Mouse (Mus musculus) sigmoid colon, adult 10 weeks (tissue): ENCODE measurements around the gene Asb15. TPM values are rescaled to one million over a fixed set of nuclear protein-coding genes. Genes with fewer than 3 reads are reported as not detected.

Experiments used
- polyA plus RNA-seq: library from polyadenylated mRNA; stranded (reverse); fragments of 350-450 nt; fragmentation: Illumina TruSeq; extraction: RNeasy Lipid Tissue Mini Kit (QIAGEN cat#74804); gene quantifications from one replicate; pipeline ENCODE4 v1.2.3, GENCODE M21; 2014; ENCODE audit warnings: low read depth, low replicate concordance

Gene Asb15
- not detected for polyA plus RNA-seq

GRCm38 (mm10) chr6:24528064-24528243 is at the start of gene Asb15:
TSS of gene Asb15 (plus strand) at chr6:24528144.

GRCm38 (mm10) chr6:24514552-24515284 is 13.2 kb upstream of the Asb15 start, which contains the start of gene Iqub:
TSS of gene Iqub (minus strand) at chr6:24515067.

GRCm38 (mm10) chr6:24527155-24528063 is 535 bp upstream of the Asb15 start, which contains the start of gene Ndufa5:
TSS of gene Ndufa5 (minus strand) at chr6:24528013.

GRCm38 (mm10) chr6:24597500-24597899 is 69.6 kb downstream of the Asb15 start, which contains the start of gene Lmod2:
TSS of gene Lmod2 (plus strand) at chr6:24597762.

Other genes with a start within 250 kb of the Asb15 start
- not detected for gene Iqub, start 13.1 kb upstream of the Asb15 start, polyA plus RNA-seq
- gene Ndufa5, start 131 bp upstream of the Asb15 start, polyA plus RNA-seq = 266 TPM
- not detected for gene Lmod2, start 69.6 kb downstream of the Asb15 start, polyA plus RNA-seq
- gene Wasl, start 136.9 kb downstream of the Asb15 start, polyA plus RNA-seq = 246 TPM
- not detected for gene Hyal6, start 205.1 kb downstream of the Asb15 start, polyA plus RNA-seq
- gene Hyal4, start 220.2 kb downstream of the Asb15 start, polyA plus RNA-seq = not detected